ENCODE assay signal across 10 mouse cellular contexts in the genomic region with DNA sequence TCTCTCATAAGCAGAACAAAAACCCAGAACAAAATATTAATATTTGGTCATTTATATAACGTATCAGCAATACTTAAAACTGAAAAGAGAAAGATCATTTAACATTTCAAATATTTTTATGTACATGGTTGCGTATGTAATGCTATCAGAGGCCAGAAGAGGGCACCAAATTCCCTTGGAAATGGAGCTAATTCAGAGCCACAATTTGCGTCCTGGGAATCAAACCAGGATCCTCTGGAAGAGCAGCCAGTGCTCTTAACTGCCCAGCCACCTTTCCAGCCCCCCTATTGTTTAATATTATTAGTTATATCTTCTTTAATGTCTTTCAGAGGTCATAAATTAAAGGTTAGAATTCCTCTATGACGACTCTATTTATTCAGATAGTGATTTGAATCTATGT. TPM values are rescaled to one million over a fixed set of nuclear protein-coding genes. Genes with fewer than 3 reads are reported as not detected.
DNase-seq lines count a peak whose midpoint lies in the region; TF ChIP-seq lines count a peak whose summit lies in the region.
"Had no signal": no experiment of that assay in that cellular context is flagged by ENCODE, and none has a peak within 500 bp of the region (broad histone marks: within the 10 kb centered on the region; RNA-seq: fewer than 3 reads in every experiment).

No protein-coding gene starts in this region.

- TF ChIP-seq EP300 in MEL (IDR thresholded peaks at IDR 0.05; ENCODE audit: low read depth in 1 of 2, low read length in 2 of 2), result no peak

- H3K27ac ChIP-seq in cerebellum, adult 2 months (ENCODE audit: insufficient read depth, low read length), result no peak overlapping the region
- no peak overlapping the region for H3K27ac ChIP-seq in left cerebral cortex, adult 2 months
- no peak overlapping the region for H3K27ac ChIP-seq in MEL (ENCODE audit: control insufficient read depth, low read depth, low read length)
- H3K27ac ChIP-seq in embryonic facial prominence, embryonic 10.5 days (replicated peaks), result no peak overlapping the region
- H3K27ac ChIP-seq: stomach, embryonic 15.5 days had no signal

- H3K79me2 ChIP-seq in MEL (ENCODE audit: control insufficient read depth, insufficient read depth, low read length, poor library complexity), result no peaks in the 10 kb centered on the region

- TF ChIP-seq POLR2A in cerebellum, adult 2 months (IDR thresholded peaks at IDR 0.05; ENCODE audit: borderline replicate concordance, insufficient read depth, low read length), result no peak
- no peak for TF ChIP-seq POLR2A in MEL (IDR thresholded peaks at IDR 0.05; ENCODE audit: control insufficient read depth in 1 of 2, insufficient read depth in 1 of 2, low read depth in 1 of 2, low read length in 2 of 2, poor library complexity in 1 of 2)

- no peaks in the 10 kb centered on the region for H3K9me3 ChIP-seq in MEL (replicated peaks; ENCODE audit: insufficient read depth, low read length)
- no peaks in the 10 kb centered on the region for H3K9me3 ChIP-seq in embryonic facial prominence, embryonic 10.5 days
- H3K9me3 ChIP-seq: stomach, embryonic 15.5 days had no signal

- H3K27me3 ChIP-seq in cerebellum, adult 2 months (ENCODE audit: control insufficient read depth, insufficient read depth, low read length), result no peaks in the 10 kb centered on the region; the same call in 1 of the 2 replicates
- no peaks in the 10 kb centered on the region for H3K27me3 ChIP-seq in MEL (ENCODE audit: control insufficient read depth in 1 of 2, insufficient read depth in 2 of 2, low read length in 2 of 2)
- peaks cover 30% of the 10 kb centered on the region for H3K27me3 ChIP-seq in embryonic facial prominence, embryonic 10.5 days (replicated peaks; ENCODE audit: low read depth, poor library complexity, severe bottlenecking)
- H3K27me3 ChIP-seq: stomach, embryonic 15.5 days had no signal

- whole genome bisulfite sequencing in cerebellum, adult 2 months, result 39% methylated on average over 4 of the region's 4 CpGs
- WGBS in embryonic facial prominence, embryonic 10.5 days, result 30% methylated on average over 4 of the region's 4 CpGs

- peak; percentile 38; the same call in 1 of the 2 replicates for TF ChIP-seq CTCF in cerebellum, adult 2 months (IDR thresholded peaks at IDR 0.05; ENCODE audit: borderline replicate concordance, insufficient read depth, low read depth, low read length)
- peak; percentile 79 for TF ChIP-seq CTCF in left cerebral cortex, adult 2 months (IDR thresholded peaks at IDR 0.05)
- TF ChIP-seq CTCF in MEL (IDR thresholded peaks at IDR 0.05 in 2 of 3, conservative IDR thresholded peaks at IDR 0.05 in 1 of 3; ENCODE audit: control insufficient read depth in 1 of 3, insufficient read depth in 1 of 3, low read depth in 2 of 3, low read length in 3 of 3, poor library complexity in 1 of 3, severe bottlenecking in 1 of 3), result peak; percentile 26 to 55 (median 48); a peak in 5 of 6 replicates

- H3K4me1 ChIP-seq in cerebellum, adult 2 months (ENCODE audit: control insufficient read depth, insufficient read depth, low read length), result no peaks in the 10 kb centered on the region
- no peaks in the 10 kb centered on the region for H3K4me1 ChIP-seq in MEL (ENCODE audit: control insufficient read depth in 1 of 2, insufficient read depth in 2 of 2, low read length in 2 of 2)
- H3K4me1 ChIP-seq in embryonic facial prominence, embryonic 10.5 days, result peaks cover 9% of the 10 kb centered on the region; the same call in 1 of the 2 replicates

- peak in 1 of 2 experiments; percentile 17 for DNase-seq in cerebellum, adult 2 months
- no peak for DNase-seq in cerebellum, adult 11-12 months
- DNase-seq in left cerebral cortex, adult 2 months (ENCODE audit: extremely low spot score in 1 of 2, low spot score in 2 of 2), result peak in 1 of 2 experiments; percentile 21
- DNase-seq in left cerebral cortex, postnatal 36 days (ENCODE audit: low spot score in 2 of 2), result no peak
- peak; percentile 26 for DNase-seq in MEL (ENCODE audit: low read depth, low spot score)
- peak; percentile 43 for DNase-seq in embryonic facial prominence, embryonic 10.5 days (ENCODE audit: low spot score)
- peak; percentile 61 for DNase-seq in lung, postnatal 36 days
- no peak for DNase-seq in urinary bladder, adult 2 months (ENCODE audit: low spot score)

- intact Hi-C loops in left cerebral cortex, adult 2 months (cut with DNase I), result loop anchor here (2.0 to 10.0 kb wide), 3 partner anchors 54 to 411 kb away; a partner anchor contains a TSS
- intact Hi-C loops in left cerebral cortex, postnatal 36 days (cut with DNase I), result loop anchor here (5.0 kb wide), 2 partner anchors 64 to 104 kb away; no protein-coding TSS in a partner anchor

- no peak overlapping the region for H3K9ac ChIP-seq in MEL (ENCODE audit: control insufficient read depth, low read depth, low read length, poor library complexity, severe bottlenecking)
- H3K9ac ChIP-seq: stomach, embryonic 15.5 days had no signal

- no peaks in the 10 kb centered on the region for H3K36me3 ChIP-seq in MEL (ENCODE audit: control insufficient read depth in 1 of 2, insufficient read depth in 2 of 2, low read length in 2 of 2)
- H3K36me3 ChIP-seq in embryonic facial prominence, embryonic 10.5 days (replicated peaks), result no peaks in the 10 kb centered on the region
- H3K36me3 ChIP-seq: stomach, embryonic 15.5 days had no signal

- TF ChIP-seq RAD21 in MEL (IDR thresholded peaks at IDR 0.05; ENCODE audit: low read depth, low read length), result peak; percentile 46

- H3K4me3 ChIP-seq in cerebellum, adult 2 months (replicated peaks; ENCODE audit: insufficient read depth, low read depth, low read length), result no peak overlapping the region
- H3K4me3 ChIP-seq in left cerebral cortex, adult 2 months, result no peak overlapping the region
- no peak overlapping the region for H3K4me3 ChIP-seq in MEL (ENCODE audit: control insufficient read depth in 1 of 2, insufficient read depth in 1 of 2, low read depth in 2 of 2, low read length in 2 of 2)
- H3K4me3 ChIP-seq in embryonic facial prominence, embryonic 10.5 days, result no peak overlapping the region
- H3K4me3 ChIP-seq: stomach, embryonic 15.5 days had no signal

TF ChIP-seq in MEL, 35 proteins besides CTCF, POLR2A, EP300 and RAD21:
- no peak for TF ChIP-seq MYC (IDR thresholded peaks at IDR 0.05; ENCODE audit: low read depth, low read length)
- peak; percentile 41 for TF ChIP-seq SMC3 (IDR thresholded peaks at IDR 0.05; ENCODE audit: low read depth, low read length)
TF ChIP-seq in MEL: peak in this region for 1.

RNA-seq across cellular contexts. Expression of a gene that starts 3.7 kb away (rescaled TPM):
- polyA plus RNA-seq in cerebellum, adult 2 months (2012; rRNA removed), result 3.6 and 4.2 TPM in 2 replicates
- 1 to 10 TPM; 6.7 to 9.1 TPM for total RNA-seq in left cerebral cortex, adult 2 months (2021)
- 1 to 10 TPM; 3.1 to 8.2 TPM for total RNA-seq in left cerebral cortex, postnatal 36 days (2021)
- total RNA-seq in MEL (2012; rRNA removed), result not detected in 2 replicates
- not detected for polyA plus RNA-seq in MEL (2012; ENCODE audit: insufficient read depth in 1 of 2, insufficient read length in 2 of 2, low read depth in 1 of 2, low replicate concordance in 2 of 2, missing spikeins in 1 of 2)
- polyA plus RNA-seq in embryonic facial prominence, embryonic 10.5 days (2016; fragmentation: Nextera tagmentation; extraction: Ambion mirVana), result 0.44 and 0.49 TPM in 2 replicates
- polyA plus RNA-seq in urinary bladder, adult 2 months (2012; rRNA removed), result 0.44 and 0.51 TPM in 2 replicates
- total RNA-seq: heart, adult 18-20 months had no signal

Comparison
In these comparisons a context has a peak if more than half of its experiments do, and no peak if none do; other contexts are left out.
1. DNase-seq: peak in MEL (single experiment), embryonic facial prominence, embryonic 10.5 days (single experiment) and lung, postnatal 36 days (single experiment); none in cerebellum, adult 11-12 months (single experiment), left cerebral cortex, postnatal 36 days (0 of 2) and urinary bladder, adult 2 months (single experiment).
2. Peak in every context shown above with its lines, with median percentiles within 50 percentile points of each other: CTCF ChIP-seq.